Mouse (Mus musculus) gastrocnemius, postnatal 10 days (tissue): ENCODE measurements around the gene 4833439L19Rik. TPM values are rescaled to one million over a fixed set of nuclear protein-coding genes. Genes with fewer than 3 reads are reported as not detected.
A peak's percentile ranks its signal among the peaks of the same experiment; 100 is the strongest.

Experiments
- DNase-seq: peaks from one replicate; pipeline ENCODE4 v3.0.0; 2021; ENCODE audit warnings: mixed read lengths
- total RNA-seq, 2 experiments: library from RNA; stranded (reverse); gene quantifications; 2 replicates each; pipeline ENCODE4 v1.2.3; 2021

Gene 4833439L19Rik
- total RNA-seq, 2 experiments from 2014 or later: 94.0 to 101 TPM

DNA sequence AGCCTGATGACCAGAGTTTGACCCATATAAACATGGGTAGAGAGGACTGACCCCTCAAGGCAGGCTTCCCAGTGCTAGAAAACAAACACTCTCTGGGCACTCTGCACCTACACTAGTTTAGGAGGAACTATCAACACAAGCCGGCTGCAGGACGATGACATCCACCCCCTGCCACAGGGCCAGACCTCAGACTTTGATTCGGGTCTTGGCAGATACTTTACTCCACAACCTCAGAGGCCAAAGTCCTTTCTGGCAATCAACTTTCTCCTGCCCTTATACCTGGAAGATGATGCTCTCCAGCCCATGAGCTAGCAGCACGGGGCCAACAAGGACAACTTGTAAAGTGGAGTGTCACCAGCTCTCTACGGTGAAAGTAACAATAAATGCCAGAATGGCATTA is 17.6 kb upstream of the 4833439L19Rik start:
- no peak for DNase-seq

DNA sequence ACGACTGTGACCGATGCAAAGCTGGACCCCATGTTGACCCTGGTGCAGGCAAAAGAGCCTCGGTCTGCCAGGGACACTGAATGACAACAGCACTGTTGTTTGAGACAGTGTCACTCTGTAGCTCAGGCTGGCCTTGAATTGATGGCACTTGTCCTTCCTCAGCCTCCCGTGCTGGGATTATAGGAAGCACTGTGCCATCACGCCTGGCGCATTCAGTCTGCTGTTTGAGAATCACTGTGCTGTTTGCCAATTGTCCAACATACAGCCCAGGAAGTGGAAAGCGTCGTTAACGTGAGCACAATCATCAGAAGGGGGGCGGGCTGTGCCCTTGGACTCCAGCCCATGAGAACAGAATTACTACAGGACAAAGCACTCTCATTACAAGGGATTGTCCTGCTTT is 16.9 kb upstream of the 4833439L19Rik start:
- no peak for DNase-seq

DNA sequence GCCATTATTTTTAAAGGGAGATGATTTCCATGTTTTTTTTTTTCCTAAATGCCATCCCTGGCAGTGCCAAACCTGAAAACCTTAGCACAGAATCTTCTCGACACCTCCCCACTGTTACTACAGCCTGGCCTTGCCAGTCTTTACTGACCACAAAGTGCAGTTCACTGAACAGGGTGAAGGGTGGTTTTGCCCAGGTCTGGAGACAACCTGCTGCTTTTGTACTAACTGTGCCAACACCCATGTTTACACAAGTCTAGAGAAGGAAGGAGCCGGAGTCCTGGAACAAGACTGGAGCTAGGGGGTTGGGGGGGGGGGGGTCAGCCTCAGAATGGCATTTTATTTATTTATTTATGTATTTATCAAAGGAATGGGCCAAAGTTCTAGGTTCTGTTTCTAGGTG is 16.1 kb upstream of the 4833439L19Rik start:
- no peak for DNase-seq

DNA sequence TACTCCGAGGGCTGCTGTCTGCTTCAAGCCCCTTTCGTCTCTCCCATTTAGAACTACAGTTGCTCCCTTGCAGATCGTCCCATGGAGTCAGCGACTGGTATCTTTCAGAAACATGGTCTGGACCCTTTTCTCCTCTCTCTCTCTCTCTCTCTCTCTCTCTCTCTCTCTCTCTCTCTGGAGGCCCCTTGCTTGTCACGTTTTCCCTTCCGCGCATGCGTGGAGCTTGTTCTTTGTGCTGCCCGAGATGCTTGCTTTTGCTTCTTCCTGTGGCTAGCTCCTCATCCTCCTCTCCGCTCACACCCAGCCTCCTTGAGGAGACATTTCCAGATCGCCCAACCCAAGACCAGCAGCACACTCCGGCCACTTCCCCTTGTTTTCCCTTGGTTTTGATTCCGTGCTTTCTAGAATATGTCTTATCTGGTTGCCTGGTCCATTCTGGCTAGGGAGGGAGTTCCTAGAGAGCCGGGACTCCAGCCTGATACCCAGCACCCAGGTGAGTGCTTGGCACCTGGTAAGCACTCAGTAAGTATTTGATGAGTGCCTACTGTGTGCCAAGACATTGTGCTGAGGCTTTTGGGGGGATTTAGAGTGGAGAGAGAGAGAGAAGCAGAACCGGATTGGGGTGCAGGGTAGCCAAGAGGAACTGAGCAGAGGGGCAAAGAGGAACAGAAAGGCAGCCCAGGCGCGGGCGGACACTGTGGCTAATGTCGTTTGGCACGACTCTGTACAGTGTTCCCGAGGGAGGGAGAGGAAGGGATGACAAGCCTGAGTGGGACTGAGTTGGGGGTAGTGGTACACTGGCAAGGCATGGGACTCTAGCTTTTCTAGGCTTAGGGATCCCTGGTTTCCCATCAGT is 12.6 kb upstream of the 4833439L19Rik start:
- DNase-seq: no peak

DNA sequence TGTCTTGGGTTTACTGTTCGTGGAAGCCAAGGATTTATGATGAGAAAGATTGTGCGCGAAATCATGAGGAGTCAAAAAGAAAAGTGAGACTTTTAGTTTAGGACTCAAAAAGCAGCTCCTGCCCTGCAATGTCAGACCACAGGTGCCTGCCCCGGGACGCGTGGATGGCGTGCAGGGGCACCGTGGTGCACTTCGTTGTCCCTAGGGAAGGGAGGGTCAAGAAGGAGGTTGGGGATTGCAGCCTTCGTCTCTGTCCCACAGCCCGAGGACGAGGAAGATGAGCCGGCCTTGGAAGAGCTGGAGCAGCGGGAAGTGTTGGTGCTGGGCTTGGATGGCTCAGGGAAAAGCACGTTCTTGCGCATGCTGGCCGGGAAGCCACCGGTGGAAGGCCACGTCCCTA is 10.3 kb upstream of the 4833439L19Rik start:
- no peak for DNase-seq

DNA sequence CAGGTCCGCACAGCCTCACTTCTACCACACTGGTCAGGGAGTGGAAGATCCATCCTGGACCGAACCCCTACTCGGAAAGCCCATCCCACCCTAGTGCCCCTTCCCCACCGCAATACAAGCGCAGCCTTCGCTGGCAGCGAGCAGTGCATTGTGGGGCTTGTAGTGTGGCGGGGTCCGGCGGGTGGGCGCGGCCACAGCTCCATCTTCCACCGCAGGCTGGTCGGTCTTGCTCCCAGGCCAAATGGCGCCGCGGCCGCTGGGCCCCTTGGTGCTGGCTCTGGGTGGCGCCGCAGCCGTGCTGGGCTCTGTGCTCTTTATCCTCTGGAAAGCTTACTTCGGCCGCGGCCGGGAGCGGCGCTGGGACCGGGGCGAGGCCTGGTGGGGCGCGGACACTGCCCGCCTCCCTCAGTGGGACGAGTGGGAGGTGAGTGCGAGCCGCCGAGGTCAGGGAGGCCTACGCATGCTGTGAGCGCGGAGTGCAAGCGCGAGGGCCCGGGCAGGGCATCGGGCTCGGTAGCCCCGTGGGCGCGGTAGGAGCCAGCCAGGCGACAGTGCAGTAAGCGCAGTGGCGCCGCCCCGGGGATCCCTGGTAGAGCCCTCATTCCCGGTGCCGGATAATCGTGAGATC is 9.7 kb upstream of the 4833439L19Rik start, which contains the start of gene Arl10:
Gene Arl10 (plus strand): TSS at position 162 of the 628 bp plus-strand sequence.
- DNase-seq: peak; percentile 73

DNA sequence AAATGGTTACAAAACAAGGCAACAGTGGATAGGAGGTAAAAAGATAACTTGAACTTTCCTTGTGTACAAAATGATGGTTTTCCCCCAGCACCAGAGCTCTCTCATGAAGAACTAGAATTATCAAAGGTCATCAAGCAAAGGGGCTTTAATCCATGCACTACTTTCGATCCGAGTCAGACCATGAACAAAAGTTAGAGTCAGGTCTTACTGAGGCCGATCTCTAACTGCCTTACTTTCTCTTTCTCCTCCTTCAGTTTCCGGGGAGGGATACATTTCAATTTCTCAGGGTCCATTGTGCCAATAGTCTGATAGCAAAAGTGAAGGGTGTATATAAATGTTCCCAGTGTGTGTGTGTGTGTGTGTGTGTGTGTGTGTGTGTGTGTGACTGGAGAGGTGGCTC is 7.4 kb upstream of the 4833439L19Rik start:
- no peak for DNase-seq

DNA sequence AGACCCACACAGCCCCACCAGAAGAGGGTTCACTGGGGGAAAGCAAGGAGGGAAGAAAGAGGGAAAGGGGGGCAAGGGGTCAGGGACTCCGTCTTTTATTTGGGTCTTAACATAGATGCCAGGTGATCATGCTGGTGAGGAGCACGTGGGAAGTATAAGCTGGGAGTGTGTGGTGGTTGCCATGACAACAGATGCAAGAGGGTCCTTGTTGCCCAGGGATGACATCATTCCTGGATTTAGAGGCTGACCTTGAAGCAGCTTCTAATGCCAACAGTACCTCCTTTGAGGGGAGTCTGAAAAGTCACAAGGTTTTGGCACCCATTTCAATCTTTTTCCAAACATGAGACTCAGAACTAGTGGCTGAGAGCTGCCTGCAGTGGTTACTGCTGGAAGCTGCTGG is 6.4 kb upstream of the 4833439L19Rik start:
- DNase-seq: no peak

DNA sequence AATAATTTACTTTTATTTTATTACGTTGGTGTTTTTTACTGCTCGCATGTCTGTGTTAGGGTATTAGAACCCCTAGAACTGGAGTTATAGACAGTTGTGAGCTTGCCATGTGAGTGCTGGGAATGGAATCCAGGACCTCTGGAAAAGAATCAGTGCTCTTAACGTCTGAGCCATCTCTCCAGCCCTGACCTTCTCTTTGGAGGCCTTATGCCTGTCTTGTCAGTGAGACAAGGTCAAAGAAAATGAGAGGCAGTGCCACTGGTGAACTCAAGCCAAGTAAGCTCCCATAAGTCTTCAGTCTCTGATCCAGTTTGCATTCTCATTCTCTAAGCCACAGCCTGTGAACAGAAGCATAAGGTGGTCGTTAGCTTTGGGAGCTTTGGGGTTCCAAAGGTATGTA is 5.5 kb upstream of the 4833439L19Rik start:
- no peak for DNase-seq

DNA sequence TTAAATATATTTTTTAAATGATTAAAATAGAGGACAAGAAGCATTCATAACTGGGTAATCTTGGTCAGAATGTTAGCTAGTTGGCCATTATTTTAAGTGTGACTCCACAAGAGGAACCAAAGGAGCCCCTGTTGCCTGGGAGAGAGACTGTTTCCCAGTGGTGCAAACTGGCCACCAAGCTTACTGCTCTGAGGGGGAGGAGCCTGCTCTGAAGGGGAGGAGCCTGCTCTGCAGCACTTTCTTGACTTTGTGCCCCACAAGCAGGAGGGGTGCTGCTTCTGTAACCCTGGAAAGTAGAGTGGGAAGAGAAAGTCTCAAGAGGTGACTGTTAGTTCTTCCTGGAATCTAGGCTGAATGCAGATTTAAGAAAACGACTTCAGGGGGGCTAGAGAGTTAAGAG is 4.0 kb upstream of the 4833439L19Rik start:
- no peak for DNase-seq

DNA sequence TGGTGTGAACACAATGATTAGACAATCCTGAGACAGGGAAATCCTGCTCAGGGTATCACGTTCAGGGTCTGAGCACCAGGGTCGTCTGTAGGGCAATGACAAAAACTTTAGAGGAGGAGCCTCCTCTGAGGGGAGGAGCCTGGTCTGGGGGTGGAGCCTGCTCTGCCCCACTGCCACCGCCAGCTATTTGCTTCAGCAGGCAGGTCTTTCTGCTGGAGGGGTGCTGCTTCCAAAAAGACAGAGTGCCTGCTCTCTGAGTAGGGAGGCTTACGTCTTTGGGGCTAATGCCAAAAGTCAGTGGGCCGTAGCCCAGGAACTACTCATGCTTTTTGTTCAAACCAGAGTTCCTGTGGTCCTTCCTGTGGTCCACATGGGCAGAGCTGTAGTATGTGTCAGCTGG is 3.1 kb upstream of the 4833439L19Rik start:
- no peak for DNase-seq

DNA sequence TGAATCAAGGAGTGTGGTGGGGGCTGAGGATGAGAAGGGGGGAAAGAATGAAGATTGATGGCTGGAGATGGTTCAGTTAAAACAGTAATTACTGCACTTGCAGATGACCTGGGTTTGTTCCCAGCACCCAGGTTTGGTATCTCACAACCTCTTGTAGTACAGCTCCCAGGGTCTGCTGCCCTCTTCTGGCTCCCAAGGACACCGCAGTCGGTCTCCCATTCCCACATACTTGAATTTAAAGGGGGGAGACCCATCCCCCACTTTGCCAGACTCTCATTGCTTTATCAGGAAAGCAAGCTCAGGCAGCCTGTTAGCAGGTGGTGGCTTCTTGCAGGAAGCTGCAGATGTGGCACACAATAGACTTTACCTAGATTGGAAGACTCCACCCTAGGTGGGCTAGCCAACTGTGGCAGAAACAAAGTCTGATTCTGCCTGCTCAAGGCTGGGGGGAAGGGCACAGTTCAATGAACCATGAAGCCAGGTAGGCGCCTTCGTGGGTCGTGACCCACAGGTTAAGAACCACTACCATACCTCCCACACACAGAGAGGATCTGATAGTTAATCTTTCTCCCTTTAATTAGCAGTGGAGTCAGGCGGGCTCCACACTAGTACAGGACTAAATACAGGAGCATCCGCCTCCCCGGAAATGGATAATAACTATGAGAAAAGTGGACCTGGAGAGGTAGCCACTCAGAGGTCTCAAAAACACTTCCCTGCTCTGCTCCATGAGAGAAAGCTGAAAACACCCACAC is 535 bp upstream of the 4833439L19Rik start:
- peak; percentile 39 for DNase-seq

DNA sequence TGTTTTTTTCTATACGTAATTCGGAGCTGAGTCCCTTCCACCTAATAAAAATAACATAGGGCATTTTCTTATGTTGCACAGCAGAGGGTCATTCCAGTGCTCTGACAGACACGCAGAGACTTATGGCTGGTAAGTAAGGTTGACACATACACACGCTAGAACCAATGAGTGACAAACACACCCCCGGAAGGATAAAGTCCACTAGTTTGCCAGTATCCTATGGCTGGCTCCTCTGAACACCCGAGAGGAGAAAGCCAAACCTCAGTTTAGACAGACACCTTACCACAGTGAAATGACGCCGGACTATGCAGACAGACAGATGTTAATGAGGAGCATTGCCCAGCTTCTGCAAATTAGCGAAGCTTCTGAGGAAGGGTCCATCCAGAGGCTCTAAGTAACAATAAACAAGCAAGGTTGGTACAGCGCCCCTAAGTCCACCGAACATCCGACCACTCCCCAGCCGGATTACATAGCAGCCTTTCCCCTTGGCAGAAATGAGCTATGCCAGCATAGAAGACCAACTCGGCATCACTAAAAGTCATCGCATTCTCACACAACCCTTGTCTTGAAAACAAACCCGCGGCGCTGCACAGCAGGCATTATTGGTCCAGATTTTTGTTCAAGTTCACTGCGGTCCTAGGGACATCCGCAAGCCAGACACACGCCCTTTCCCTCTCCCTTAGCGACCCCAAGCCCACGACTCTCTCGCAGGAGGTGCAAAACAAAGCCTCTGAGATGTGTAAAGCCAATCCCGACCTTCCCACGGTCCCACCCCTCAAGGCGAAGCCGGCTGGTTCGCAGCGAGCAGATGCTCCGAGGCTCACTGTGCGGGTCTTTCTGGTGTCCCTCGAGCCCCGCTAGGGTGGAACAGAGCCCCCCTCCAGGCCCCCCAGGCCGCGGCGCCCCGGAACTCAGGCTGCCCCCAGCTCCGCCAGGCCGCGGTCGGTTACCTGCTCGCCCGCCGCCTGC is 719 bp downstream of the 4833439L19Rik start:
- no peak for DNase-seq

DNA sequence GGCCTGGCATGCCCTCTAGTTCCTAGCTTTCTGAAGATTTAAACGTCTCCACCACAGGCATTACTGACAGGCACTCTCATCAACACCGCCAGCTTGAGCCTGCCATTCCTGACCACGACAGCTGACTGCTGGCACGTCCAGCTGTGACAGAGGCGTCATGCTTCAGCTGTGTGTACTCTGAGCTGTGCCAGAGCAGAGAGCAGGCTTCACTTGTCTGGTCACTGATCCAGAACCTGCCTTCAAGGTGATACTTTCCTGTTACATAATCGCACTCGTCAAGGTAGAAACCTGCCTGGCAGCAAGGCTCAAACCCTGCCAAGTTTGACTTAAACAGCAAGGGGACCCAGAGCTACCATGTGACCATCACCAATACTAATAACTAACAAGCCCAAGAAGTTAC is 2.7 kb downstream of the 4833439L19Rik start:
- DNase-seq: no peak

DNA sequence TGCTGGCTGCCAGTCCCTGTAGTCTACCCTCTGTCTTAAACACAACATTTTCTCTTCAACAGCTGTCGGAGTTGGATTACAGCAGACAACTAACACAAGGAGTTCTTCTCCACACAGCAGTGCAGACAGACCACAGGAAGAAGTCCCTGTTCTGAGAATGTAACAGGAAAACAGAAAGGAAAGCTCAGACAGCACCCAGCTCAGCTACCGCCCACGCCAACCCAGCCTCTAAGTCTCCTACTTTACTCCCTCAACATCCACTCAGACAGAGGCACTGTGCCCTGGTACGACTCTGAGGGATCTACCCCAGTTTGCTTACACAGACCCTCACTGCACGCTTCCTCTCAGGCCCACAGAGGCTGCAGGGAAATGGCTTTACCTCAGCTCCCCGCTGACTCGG is 4.6 kb downstream of the 4833439L19Rik start:
- DNase-seq: no peak

DNA sequence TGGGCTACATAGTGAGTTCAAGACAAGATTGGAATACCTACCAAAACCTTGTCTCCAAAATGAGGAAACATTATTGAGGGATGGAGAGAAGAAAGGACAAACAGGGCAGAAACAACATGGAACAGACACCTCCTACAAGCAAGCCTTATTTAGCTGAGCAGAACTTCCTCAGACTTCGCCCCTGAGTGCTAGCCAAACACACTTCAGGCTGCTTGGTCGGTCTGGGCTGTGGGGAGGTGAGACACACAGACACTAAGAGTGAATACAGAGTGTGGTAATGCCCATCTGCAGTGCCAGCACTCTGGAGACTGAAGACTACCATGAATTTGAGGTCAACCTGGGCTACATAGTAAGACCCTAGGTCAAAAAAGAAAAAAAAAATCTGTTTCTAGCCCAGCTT is 5.6 kb downstream of the 4833439L19Rik start:
- no peak for DNase-seq

DNA sequence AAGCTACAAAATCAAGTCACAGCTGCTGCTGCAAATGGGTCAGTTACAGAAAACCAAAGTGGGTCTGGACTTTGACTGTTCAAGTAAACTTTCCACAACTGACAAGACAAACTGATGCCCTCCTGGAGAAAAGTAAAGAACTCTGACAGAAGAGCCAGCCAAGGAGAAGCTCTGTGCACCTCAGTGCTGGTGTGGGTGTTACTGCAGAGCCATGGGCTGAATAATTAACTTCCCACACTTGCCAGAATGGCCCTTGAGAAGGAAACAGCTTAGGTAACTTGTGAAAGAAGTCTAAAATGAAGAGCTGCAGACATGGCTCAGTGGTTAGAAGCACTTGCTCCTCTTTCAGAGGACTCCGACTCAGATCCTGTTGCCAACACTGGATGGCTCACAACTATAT is 7.6 kb downstream of the 4833439L19Rik start:
- DNase-seq: no peak

DNA sequence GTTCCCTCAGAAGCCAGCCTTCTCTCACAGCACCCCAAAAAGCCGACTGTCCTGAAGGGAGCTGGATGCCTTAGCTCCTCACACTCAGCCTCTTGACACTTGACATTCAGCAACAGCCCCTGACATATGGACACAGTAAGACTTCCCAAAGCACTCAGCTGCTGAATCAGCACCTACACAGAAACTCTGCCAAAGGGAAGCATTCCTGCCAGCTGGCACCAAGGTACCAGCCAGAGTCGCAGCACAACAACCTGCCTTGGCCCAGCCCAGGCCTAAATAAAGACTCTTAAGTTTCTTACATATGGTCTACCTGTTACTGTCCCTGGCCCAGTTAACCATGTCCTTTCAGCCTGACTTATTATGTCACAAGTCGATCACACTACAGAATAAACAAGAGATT is 8.4 kb downstream of the 4833439L19Rik start:
- peak; percentile 41 for DNase-seq

DNA sequence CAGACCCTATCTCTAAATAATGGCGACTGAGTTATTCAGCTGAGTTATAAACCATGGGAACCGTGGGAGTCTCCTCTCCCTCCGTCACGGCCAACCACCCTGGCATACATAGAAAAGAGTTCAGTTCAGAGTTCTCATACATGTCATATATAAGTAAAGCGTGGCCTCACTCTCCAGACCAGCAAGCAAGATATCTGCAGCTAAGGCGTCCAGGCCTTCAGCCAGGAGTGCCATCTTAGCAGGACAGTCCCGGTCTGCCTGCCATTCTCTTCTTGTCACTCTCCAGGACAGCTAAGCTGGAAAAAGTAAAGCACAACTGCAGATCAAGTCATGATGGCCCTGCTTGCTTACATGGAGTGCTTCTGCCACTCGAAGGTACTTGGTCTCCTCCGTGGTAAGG is 9.1 kb downstream of the 4833439L19Rik start:
- no peak for DNase-seq

DNA sequence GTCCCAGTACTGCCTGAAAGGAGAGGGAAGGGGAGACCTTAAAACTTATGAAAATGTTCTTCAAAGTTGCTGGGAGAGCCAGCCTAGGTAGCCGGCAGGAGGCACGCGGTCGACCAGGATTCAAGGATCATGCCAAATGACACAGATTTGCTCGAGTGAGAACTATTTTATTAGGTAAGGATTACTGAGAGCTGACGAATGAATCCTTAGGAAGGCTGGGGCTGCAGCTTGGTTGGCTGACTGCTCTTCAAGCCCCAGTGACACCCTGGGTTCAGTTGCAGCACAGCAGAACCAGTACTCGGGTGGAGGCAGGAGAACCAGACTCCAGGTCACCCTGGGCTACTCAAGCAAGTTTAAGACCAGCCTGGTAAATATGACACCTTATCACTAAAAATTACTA is 17.2 kb downstream of the 4833439L19Rik start:
- DNase-seq: no peak

DNA sequence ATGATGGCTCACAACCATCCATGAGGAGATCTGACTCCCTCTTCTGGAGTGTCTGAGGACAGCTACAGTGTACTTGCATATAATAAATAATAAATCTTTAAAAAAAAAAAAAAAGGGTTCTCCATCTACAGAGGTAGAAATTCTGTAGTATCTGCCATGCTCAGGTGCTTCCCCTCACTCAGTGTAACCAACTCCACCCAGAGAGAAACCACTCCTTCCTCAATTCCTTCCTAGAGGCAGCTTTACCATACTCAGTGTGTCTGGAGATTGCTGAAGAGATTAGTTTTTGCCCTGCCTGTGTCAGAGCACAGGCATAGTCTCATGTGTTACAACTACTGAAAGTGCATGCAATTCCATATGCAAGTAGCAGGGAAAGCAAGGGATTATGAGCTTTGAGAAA is 33.1 kb downstream of the 4833439L19Rik start:
- no peak for DNase-seq

DNA sequence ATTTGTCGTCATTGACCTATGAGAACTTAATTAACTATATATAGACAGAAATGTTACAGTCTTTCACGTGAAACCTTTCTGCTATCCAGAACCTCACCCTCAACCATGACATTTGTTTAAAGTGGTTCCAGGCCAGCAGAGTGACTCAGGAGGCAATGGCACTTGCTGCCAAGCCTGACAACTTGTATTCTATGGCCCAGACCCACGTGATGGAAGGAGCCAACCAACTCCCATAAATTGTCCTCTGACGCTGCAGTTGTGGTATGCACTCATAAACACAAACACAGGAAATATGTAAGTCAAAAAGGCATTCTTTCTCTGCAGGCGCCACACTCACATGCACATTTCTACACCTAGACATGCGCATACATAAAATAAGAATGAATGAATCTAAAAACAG is 38.1 kb downstream of the 4833439L19Rik start:
- DNase-seq: no peak
